Mouse (Mus musculus) lung, postnatal 0 days (tissue): ENCODE measurements around the gene Cass4. TPM values are rescaled to one million over a fixed set of nuclear protein-coding genes. Genes with fewer than 3 reads are reported as not detected.

Experiments used
- ATAC-seq: fragments of 200-750 bp; cut with Nextera tagmentation; 2 replicates; pipeline ENCODE4 v1.8.0; 2017; ENCODE audit warnings: moderate library complexity
- DNase-seq: peaks from one replicate; pipeline ENCODE4 v3.0.0-alpha.2; 2016; ENCODE audit warnings: low spot score
- H3K27ac ChIP-seq: fragments of 300-500 bp; sonication (generic); 2 replicates; pipeline ENCODE4 v1.5.1; 2014; ENCODE audit warnings: antibody characterized with exemption, mild to moderate bottlenecking, low read length, mixed read lengths
- H3K27me3 ChIP-seq: fragments of 300-500 bp; sonication (generic); replicated peaks from 2 replicates; pipeline ENCODE4 v1.6.1; 2014; ENCODE audit warnings: low read length, mixed read lengths; ENCODE audit not compliant: insufficient read depth
- H3K36me3 ChIP-seq: fragments of 300-500 bp; sonication (generic); 2 replicates; pipeline ENCODE4 v1.6.1; 2014; ENCODE audit warnings: low read length, mixed read lengths; ENCODE audit not compliant: insufficient read depth
- H3K4me1 ChIP-seq: fragments of 300-500 bp; sonication (generic); 2 replicates; pipeline ENCODE4 v1.6.1; 2014; ENCODE audit warnings: antibody characterized with exemption, low read depth, low read length, mixed read lengths; ENCODE audit not compliant: insufficient read depth
- H3K4me2 ChIP-seq: fragments of 300-500 bp; sonication (generic); replicated peaks from 2 replicates; pipeline ENCODE4 v1.6.1; 2014; ENCODE audit warnings: low read depth, mild to moderate bottlenecking, low read length, moderate library complexity, mixed read lengths
- H3K4me3 ChIP-seq: fragments of 300-500 bp; sonication (generic); 2 replicates; pipeline ENCODE4 v1.5.1; 2014; ENCODE audit warnings: low read depth, low read length
- H3K9ac ChIP-seq: fragments of 300-500 bp; sonication (generic); replicated peaks from 2 replicates; pipeline ENCODE4 v1.6.1; 2014; ENCODE audit warnings: low read depth, mild to moderate bottlenecking
- H3K9me3 ChIP-seq: fragments of 300-500 bp; sonication (generic); 2 replicates; pipeline ENCODE4 v1.6.1; 2016; ENCODE audit warnings: low read length, mixed read lengths
- CTCF ChIP-seq: IDR thresholded peaks from 2 replicates; pipeline ENCODE4 v1.5.1; 2016; ENCODE audit warnings: antibody characterized with exemption, mild to moderate bottlenecking
- EP300 ChIP-seq: IDR thresholded peaks from 2 replicates; pipeline ENCODE4 v1.6.1; 2016; ENCODE audit warnings: antibody characterized with exemption, mild to moderate bottlenecking, control low read depth
- WGBS: fragments of 180-500 bp; shearing (Covaris S2); extraction: QIAGEN DNeasy Blood & Tissue Kit; methylation state at CpG from one replicate; pipeline ENCODE4 v1.1.7; 2014; 5-methylcytosine and 5-hydroxymethylcytosine counted together
- polyA plus RNA-seq: library from polyadenylated mRNA; unstranded; fragments of >200 nt; fragmentation: Nextera tagmentation; extraction: Ambion mirVana; gene quantifications from 2 replicates; pipeline ENCODE4 v1.2.1, GENCODE M21; 2015

Cass4 gene
- polyA plus RNA-seq, 1 experiment from 2014 or later, result 9.3 TPM

GRCm38 (mm10) chr2:172413894-172414293, 20.3 kb downstream of the Cass4 start:
- H3K4me2 ChIP-seq, result no peak overlapping the region
- no peak for DNase-seq
- no peaks in the 10 kb centered on the region for H3K9me3 ChIP-seq
- H3K9ac ChIP-seq, result no peak overlapping the region
- 54% methylated on average over 5 of the region's 5 CpGs for WGBS
- no peak for TF ChIP-seq EP300
- no peak overlapping the region for H3K4me3 ChIP-seq
- ATAC-seq, result no peak
- H3K36me3 ChIP-seq, result no peaks in the 10 kb centered on the region
- H3K27me3 ChIP-seq, result no peaks in the 10 kb centered on the region
- peak overlapping the region; percentile 80 for H3K27ac ChIP-seq
- 0 out of 2 replicates have a peak, but pooled peaks cover 3% of the 10 kb centered on the region for H3K4me1 ChIP-seq

- TF ChIP-seq CTCF (no peak), EP300 (no peak)
- no peak overlapping the region for H3K4me2 ChIP-seq
- no peaks in the 10 kb centered on the region for H3K36me3 ChIP-seq
- no peak overlapping the region for H3K27ac ChIP-seq
- ATAC-seq (no peak), DNase-seq (no peak)
- H3K4me3 ChIP-seq, result no peak overlapping the region
- no peaks in the 10 kb centered on the region for H3K27me3 ChIP-seq
- 0 out of 2 replicates have a peak, but pooled peaks cover 3% of the 10 kb centered on the region for H3K4me1 ChIP-seq
- H3K9me3 ChIP-seq, result no peaks in the 10 kb centered on the region
- no peak overlapping the region for H3K9ac ChIP-seq
- 53% methylated on average over 12 of the region's 12 CpGs for WGBS
Observed at GRCm38 (mm10) chr2:172416218-172416617, 22.6 kb downstream of the Cass4 start.

DNA sequence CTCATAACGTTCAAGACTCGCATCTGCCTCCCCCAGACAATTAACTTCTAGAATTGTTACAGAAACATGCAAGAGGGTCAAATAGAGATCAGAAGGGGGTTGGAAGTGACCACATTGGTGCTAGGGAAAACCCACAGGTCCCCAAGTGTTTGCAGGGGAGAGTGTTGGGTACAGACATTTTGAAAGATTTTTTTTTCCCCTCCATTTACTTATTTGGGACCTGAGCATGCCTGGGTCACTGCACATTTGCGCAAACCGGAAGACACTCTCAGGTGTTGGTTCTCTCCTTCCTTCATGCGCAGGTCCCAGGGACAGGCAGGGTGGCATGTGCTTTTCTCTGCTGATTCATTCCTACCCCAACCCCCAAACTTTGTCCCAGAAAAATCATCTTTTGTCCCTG, 23.3 kb downstream of the Cass4 start:
- no peak overlapping the region for H3K9ac ChIP-seq
- DNase-seq (no peak), ATAC-seq (no peak)
- no peaks in the 10 kb centered on the region for H3K9me3 ChIP-seq
- 0 out of 2 replicates have a peak, but pooled peaks cover 3% of the 10 kb centered on the region for H3K4me1 ChIP-seq
- TF ChIP-seq EP300, result no peak
- TF ChIP-seq CTCF, result no peak
- H3K4me3 ChIP-seq, result no peak overlapping the region
- no peaks in the 10 kb centered on the region for H3K36me3 ChIP-seq
- no peaks in the 10 kb centered on the region for H3K27me3 ChIP-seq
- no peak overlapping the region for H3K27ac ChIP-seq
- 87% methylated on average over 5 of the region's 5 CpGs for WGBS
- H3K4me2 ChIP-seq, result no peak overlapping the region

DNA sequence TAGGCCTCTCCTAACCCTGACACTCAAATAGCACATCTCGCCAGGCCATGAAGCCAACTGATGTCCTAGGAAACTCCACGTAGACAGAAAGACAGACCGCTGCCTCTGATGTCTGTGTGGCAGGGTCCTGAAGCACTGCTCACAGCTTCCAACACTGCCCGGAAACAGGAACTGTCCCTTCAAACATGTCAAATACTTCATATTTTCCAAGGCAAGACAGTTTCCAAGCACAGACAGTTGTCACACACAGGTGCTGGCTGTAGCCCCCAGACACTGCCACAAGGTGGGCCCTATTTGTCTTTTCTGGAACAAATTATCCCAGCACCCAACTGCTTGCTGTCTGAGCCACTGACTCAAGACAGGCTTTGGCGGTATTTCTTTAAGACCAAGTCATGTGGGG, 24.6 kb downstream of the Cass4 start:
- no peak for ATAC-seq
- no peak overlapping the region for H3K9ac ChIP-seq
- DNase-seq, result no peak
- no peaks in the 10 kb centered on the region for H3K27me3 ChIP-seq
- H3K9me3 ChIP-seq, result no peaks in the 10 kb centered on the region
- peaks cover 4% of the 10 kb centered on the region; the same call in 1 of the 2 replicates for H3K36me3 ChIP-seq
- no peak for TF ChIP-seq CTCF
- TF ChIP-seq EP300, result no peak
- no peak overlapping the region for H3K4me2 ChIP-seq
- no peak overlapping the region for H3K27ac ChIP-seq
- H3K4me3 ChIP-seq, result no peak overlapping the region
- WGBS, result 75% methylated on average over 5 of the region's 5 CpGs
- H3K4me1 ChIP-seq, result 0 out of 2 replicates have a peak, but pooled peaks cover 3% of the 10 kb centered on the region

DNA sequence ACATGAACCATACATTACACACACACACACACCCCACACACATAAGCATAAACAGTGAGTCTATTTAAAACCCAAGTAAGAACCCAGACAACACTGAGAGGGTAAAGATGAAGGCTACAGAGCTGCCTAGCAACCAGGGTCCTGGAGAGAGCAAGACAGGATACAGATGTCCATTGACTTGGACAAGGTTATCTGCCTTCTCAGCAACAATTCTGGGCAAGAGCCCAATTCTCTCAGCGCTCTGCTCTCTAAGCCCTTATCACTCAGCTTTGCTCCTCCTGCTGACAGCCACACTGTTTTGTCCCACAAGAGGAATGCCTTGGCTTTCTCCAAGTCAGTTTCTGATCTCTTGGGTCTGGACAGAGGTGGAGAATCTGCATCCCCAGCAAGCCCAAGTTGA, 37.0 kb downstream of the Cass4 start:
- peak; percentile 92 for ATAC-seq

GRCm38 (mm10) chr2:172433746-172434145, 40.2 kb downstream of the Cass4 start:
- WGBS, result 27% methylated on average over 5 of the region's 5 CpGs
- H3K9me3 ChIP-seq, result no peaks in the 10 kb centered on the region
- H3K27ac ChIP-seq, result no peak overlapping the region
- no peak overlapping the region for H3K4me2 ChIP-seq
- no peak overlapping the region for H3K9ac ChIP-seq
- no peaks in the 10 kb centered on the region for H3K36me3 ChIP-seq
- H3K27me3 ChIP-seq, result no peaks in the 10 kb centered on the region
- TF ChIP-seq EP300 (no peak), CTCF (no peak)
- H3K4me1 ChIP-seq, result no peaks in the 10 kb centered on the region
- no peak overlapping the region for H3K4me3 ChIP-seq
- ATAC-seq (no peak), DNase-seq (no peak)

More for the DNA sequence above, 37.0 kb downstream of the Cass4 start:
- H3K9me3 ChIP-seq, result no peaks in the 10 kb centered on the region
- no peak overlapping the region for H3K4me3 ChIP-seq
- H3K4me2 ChIP-seq, result no peak overlapping the region
- TF ChIP-seq EP300 (no peak), CTCF (peak; percentile 32; the same call in 1 of the 2 replicates)
- H3K9ac ChIP-seq, result no peak overlapping the region
- DNase-seq, result peak; percentile 83
- no peaks in the 10 kb centered on the region for H3K4me1 ChIP-seq
- no peak overlapping the region for H3K27ac ChIP-seq
- H3K36me3 ChIP-seq, result no peaks in the 10 kb centered on the region
- WGBS, result 19% methylated on average over 1 of the region's 1 CpGs
- H3K27me3 ChIP-seq, result no peaks in the 10 kb centered on the region
